Mouse (Mus musculus): ENCODE data around the gene Pxn. TPM values are rescaled to one million over a fixed set of nuclear protein-coding genes. Genes with fewer than 3 reads are reported as not detected.
A peak's percentile ranks its signal among the peaks of the same experiment; 100 is the strongest.

Pxn gene
- polyA plus RNA-seq, 1 experiment from 2014 or later = 45.3 TPM

GRCm38 (mm10) chr5:115480101-115480500, 26.4 kb upstream of the Pxn start:
- no peak for DNase-seq (ENCODE audit: low spot score)
- 19% methylated on average over 27 of the region's 27 CpGs for WGBS
- Histone ChIP-seq H3K27me3 (ENCODE audit: low read depth, poor library complexity, severe bottlenecking) (peaks cover 45% of the 10 kb centered on the region), H3K4me3 (peak overlapping the region; percentile 34), H3K27ac (no peak overlapping the region), H3K36me3 (peaks cover 9% of the 10 kb centered on the region), H3K9me3 (replicated peaks) (no peaks in the 10 kb centered on the region), H3K4me1 (peaks cover 36% of the 10 kb centered on the region)

GRCm38 (mm10) chr5:115482390-115483265, 23.8 kb upstream of the Pxn start:
- peaks cover 5% of the 10 kb centered on the region for H3K36me3 ChIP-seq
- WGBS = 24% methylated on average over 38 of the region's 38 CpGs
- H3K27ac ChIP-seq = no peak overlapping the region
- DNase-seq (ENCODE audit: low spot score) = no peak
- peaks cover 45% of the 10 kb centered on the region for H3K27me3 ChIP-seq (ENCODE audit: low read depth, poor library complexity, severe bottlenecking)
- H3K9me3 ChIP-seq (replicated peaks) = no peaks in the 10 kb centered on the region
- peak overlapping the region; percentile 34 for H3K4me3 ChIP-seq
- H3K4me1 ChIP-seq = peaks cover 22% of the 10 kb centered on the region

DNA sequence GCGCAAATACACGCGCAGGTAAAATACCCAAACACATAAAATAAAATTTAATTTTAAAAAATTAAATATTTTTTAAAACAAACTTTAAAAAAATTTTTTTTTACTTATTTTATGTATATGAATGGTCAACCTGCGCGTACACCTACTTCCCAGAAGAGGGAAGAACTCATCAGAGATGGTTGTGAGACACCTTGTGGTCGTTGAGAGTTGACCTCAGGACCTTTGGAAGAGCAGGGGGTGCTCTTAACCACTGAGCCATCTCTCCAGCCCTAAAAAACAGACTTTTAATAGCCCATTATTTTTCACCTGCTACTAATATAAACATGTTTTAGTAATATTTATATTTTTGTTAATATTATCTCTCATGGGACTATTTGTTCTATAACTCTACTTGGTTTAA, 23.1 kb upstream of the Pxn start:
- Histone ChIP-seq H3K36me3 (peaks cover 5% of the 10 kb centered on the region), H3K4me3 (peak overlapping the region; percentile 34; the same call in 1 of the 2 replicates), H3K9me3 (replicated peaks) (no peaks in the 10 kb centered on the region), H3K27ac (no peak overlapping the region), H3K27me3 (ENCODE audit: low read depth, poor library complexity, severe bottlenecking) (peaks cover 45% of the 10 kb centered on the region), H3K4me1 (peaks cover 22% of the 10 kb centered on the region)
- WGBS = 20% methylated on average over 6 of the region's 6 CpGs
- no peak for DNase-seq (ENCODE audit: low spot score)

DNA sequence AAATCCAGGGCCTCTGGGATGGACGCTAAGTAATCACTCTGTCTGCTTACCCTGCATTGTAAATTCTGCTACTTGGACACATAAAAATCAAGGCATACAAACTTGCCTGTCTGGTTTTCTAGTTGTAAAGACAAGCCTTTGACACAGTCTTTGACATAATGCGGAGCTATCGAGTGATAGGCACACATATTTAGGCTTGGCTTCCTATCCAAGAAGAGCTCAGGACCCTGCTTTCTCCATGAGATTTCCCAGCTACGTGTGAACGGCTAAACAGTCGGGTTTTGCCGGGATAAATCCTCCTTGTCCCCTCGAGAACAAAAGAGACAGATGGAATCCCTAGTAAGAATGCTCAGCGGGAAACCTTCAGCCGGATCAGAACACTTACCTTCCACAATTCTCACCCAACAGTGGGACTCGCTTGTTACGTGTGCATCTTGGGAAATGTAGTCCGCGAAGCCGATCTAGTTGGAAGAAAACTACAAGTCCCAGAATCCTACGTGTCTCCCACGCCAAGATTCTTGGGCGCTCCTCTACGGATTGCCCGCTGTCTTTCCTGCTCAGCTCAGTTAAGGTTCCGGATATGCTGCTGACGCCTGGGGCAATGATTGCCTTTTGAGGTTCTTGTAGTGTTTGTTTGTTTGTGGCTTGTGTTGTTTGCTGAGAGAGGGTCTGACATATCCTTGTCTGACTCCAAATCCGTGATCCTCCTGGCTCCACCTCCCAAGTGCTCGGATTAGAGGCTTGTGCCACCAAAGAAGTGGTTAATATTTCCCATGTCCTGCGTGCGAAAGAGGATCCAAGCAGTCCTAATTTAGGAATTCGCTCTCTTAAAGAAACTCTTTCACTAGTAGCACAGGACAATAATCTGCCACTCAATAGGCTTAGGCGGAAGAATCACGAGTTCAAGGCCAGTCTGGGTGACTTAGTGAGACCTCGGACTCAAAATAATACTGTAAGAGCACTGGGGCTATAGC, 22.2 kb upstream of the Pxn start, which contains the start of gene Sirt4:
Gene Sirt4 (minus strand): TSS at position 779 of the 974 bp plus-strand sequence.
- Histone ChIP-seq H3K36me3 (peaks cover 5% of the 10 kb centered on the region), H3K4me3 (peak within 1 kb of the TSS; percentile 53), H3K27me3 (ENCODE audit: low read depth, poor library complexity, severe bottlenecking) (peaks cover 43% of the 10 kb centered on the region), H3K9me3 (replicated peaks) (no peaks in the 10 kb centered on the region), H3K27ac (peak within 1 kb of the TSS; percentile 81), H3K4me1 (peaks cover 22% of the 10 kb centered on the region)
- peak; percentile 81 for DNase-seq (ENCODE audit: low spot score)
- 11% methylated on average over 30 of the region's 30 CpGs for WGBS

DNA sequence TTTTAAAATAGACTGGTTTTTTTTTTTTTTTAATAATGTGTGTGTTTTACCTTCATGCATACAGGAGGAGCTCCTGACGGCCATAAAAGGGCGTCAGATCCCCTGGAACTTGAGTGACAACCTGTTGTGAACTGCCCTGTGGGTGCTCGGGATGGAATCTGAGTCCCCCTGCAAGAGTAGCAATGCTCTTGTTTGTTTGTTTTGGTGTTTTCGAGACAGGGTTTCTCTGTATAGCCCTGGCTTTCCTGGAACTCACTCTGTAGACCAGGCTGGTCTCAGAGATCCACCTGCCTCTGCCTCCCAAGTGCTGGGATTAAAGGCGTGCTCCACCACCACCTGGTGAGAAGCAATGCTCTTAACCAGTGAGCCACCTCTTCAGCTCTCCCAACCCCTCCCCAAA, 21.5 kb upstream of the Pxn start:
- Histone ChIP-seq H3K4me1 (peaks cover 27% of the 10 kb centered on the region), H3K27me3 (ENCODE audit: low read depth, poor library complexity, severe bottlenecking) (peaks cover 36% of the 10 kb centered on the region), H3K4me3 (peak overlapping the region; percentile 53), H3K27ac (no peak overlapping the region), H3K36me3 (no peaks in the 10 kb centered on the region), H3K9me3 (replicated peaks) (no peaks in the 10 kb centered on the region)
- no peak for DNase-seq (ENCODE audit: low spot score)
- 64% methylated on average over 5 of the region's 5 CpGs for WGBS

- Histone ChIP-seq H3K27me3 (ENCODE audit: low read depth, poor library complexity, severe bottlenecking) (peaks cover 29% of the 10 kb centered on the region), H3K4me1 (peaks cover 21% of the 10 kb centered on the region), H3K36me3 (no peaks in the 10 kb centered on the region), H3K4me3 (no peak overlapping the region), H3K9me3 (replicated peaks) (no peaks in the 10 kb centered on the region), H3K27ac (no peak overlapping the region)
- WGBS = 88% methylated on average over 18 of the region's 18 CpGs
- DNase-seq (ENCODE audit: low spot score) = no peak
Measured at GRCm38 (mm10) chr5:115485489-115486205, 20.8 kb upstream of the Pxn start.

DNA sequence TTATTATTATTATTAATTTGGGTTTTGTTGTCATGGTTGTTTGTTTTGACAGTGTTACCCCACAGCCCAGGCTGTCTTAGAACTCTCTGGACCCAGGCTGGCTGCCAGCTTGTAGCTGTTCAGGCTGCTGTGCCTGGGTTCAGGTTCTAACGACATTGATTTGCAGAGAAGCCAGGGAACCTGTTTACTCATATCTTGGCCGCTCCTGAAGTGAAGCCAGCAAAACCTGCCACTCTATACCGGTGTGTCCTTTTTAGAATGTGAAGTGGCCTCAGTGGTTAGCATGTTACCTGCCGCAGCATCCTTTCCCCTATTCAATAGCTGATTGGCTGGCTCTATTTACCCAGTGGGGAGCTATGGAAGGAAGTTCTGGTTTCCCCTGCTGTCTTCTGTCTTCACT, 19.8 kb upstream of the Pxn start:
- no peaks in the 10 kb centered on the region for H3K36me3 ChIP-seq
- H3K27ac ChIP-seq = no peak overlapping the region
- H3K4me1 ChIP-seq = peaks cover 29% of the 10 kb centered on the region
- no peak overlapping the region for H3K4me3 ChIP-seq
- peaks cover 19% of the 10 kb centered on the region for H3K27me3 ChIP-seq (ENCODE audit: low read depth, poor library complexity, severe bottlenecking)
- WGBS = 54% methylated on average over 4 of the region's 4 CpGs
- no peak for DNase-seq (ENCODE audit: low spot score)
- no peaks in the 10 kb centered on the region for H3K9me3 ChIP-seq (replicated peaks)

DNA sequence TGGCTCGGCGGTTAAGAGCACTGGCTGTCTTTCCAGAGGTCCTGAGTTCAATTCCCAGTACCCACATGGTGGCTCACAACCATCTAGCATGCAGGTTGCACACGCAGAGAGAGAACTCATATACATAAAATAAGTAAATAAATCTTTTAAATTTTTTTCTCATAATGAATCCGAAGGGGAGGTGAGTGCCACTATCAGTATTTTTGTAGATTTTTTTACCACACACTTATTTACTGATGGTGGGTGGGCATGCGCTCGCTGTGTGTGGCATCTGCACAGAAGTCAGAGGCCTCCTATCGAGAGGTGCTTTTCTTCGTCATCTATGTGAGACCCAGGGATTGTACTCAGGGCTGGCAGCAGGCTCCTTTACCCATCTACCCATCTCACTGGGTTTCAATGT, 19.1 kb upstream of the Pxn start:
- H3K9me3 ChIP-seq (replicated peaks) = no peaks in the 10 kb centered on the region
- 89% methylated on average over 8 of the region's 8 CpGs for WGBS
- H3K36me3 ChIP-seq = no peaks in the 10 kb centered on the region
- H3K27ac ChIP-seq = no peak overlapping the region
- peaks cover 12% of the 10 kb centered on the region for H3K27me3 ChIP-seq (ENCODE audit: low read depth, poor library complexity, severe bottlenecking)
- no peak overlapping the region for H3K4me3 ChIP-seq
- H3K4me1 ChIP-seq = peaks cover 32% of the 10 kb centered on the region
- no peak for DNase-seq (ENCODE audit: low spot score)

GRCm38 (mm10) chr5:115487942-115488580, 18.4 kb upstream of the Pxn start:
- Histone ChIP-seq H3K27ac (no peak overlapping the region), H3K4me3 (no peak overlapping the region), H3K36me3 (no peaks in the 10 kb centered on the region), H3K9me3 (replicated peaks) (no peaks in the 10 kb centered on the region), H3K4me1 (peaks cover 28% of the 10 kb centered on the region), H3K27me3 (ENCODE audit: low read depth, poor library complexity, severe bottlenecking) (peaks cover 5% of the 10 kb centered on the region)
- 77% methylated on average over 9 of the region's 9 CpGs for WGBS
- no peak for DNase-seq (ENCODE audit: low spot score)

GRCm38 (mm10) chr5:115488841-115489698, 17.4 kb upstream of the Pxn start:
- Histone ChIP-seq H3K36me3 (no peaks in the 10 kb centered on the region), H3K4me1 (peaks cover 36% of the 10 kb centered on the region), H3K4me3 (peak overlapping the region; percentile 49), H3K9me3 (replicated peaks) (no peaks in the 10 kb centered on the region), H3K27me3 (ENCODE audit: low read depth, poor library complexity, severe bottlenecking) (no peaks in the 10 kb centered on the region), H3K27ac (peak overlapping the region; percentile 100)
- peak; percentile 74 for DNase-seq (ENCODE audit: low spot score)
- WGBS = under 1% methylated on average over 38 of the region's 39 CpGs
